Mouse (Mus musculus) granulocyte monocyte progenitor cell, adult 5-6 weeks (primary cell): ENCODE results near the gene Hs3st4. TPM values are rescaled to one million over a fixed set of nuclear protein-coding genes. Genes with fewer than 3 reads are reported as not detected.

Experiments
- ATAC-seq: replicated peaks from 2 replicates; pipeline ENCODE4 v1.8.0; 2016; ENCODE audit warnings: mild to moderate bottlenecking, moderate TSS enrichment, inconsistent platforms; ENCODE audit not compliant: poor library complexity, severe bottlenecking
- total RNA-seq, 2 experiments: library from RNA; stranded (forward) in 1 of 2; stranded (reverse) in 1 of 2; fragments of 200-712, 200-1000 nt in 1 of 2; fragments of >200 nt in 1 of 2; fragmentation: Nextera tagmentation in 1 of 2; gene quantifications; 2 replicates each; pipeline ENCODE4 v1.2.3; 2014 to 2017

Hs3st4 gene
- total RNA-seq, 2 experiments from 2014 or later: not detected

GRCm38 (mm10) chr7:124319451-124319850 lies 336.8 kb downstream of the Hs3st4 start:
- no peak for ATAC-seq

GRCm38 (mm10) chr7:124335635-124336034 lies 353.0 kb downstream of the Hs3st4 start:
- ATAC-seq: no peak

GRCm38 (mm10) chr7:124341510-124341909 lies 358.8 kb downstream of the Hs3st4 start:
- no peak for ATAC-seq

- ATAC-seq: no peak
Observed at GRCm38 (mm10) chr7:124347218-124348017, 364.7 kb downstream of the Hs3st4 start.

- no peak for ATAC-seq
Observed at GRCm38 (mm10) chr7:124354035-124354434, 371.4 kb downstream of the Hs3st4 start.

GRCm38 (mm10) chr7:124358068-124358467 lies 375.4 kb downstream of the Hs3st4 start:
- no peak for ATAC-seq

GRCm38 (mm10) chr7:124359836-124360235 lies 377.2 kb downstream of the Hs3st4 start:
- ATAC-seq: no peak

GRCm38 (mm10) chr7:124372297-124372696 lies 389.6 kb downstream of the Hs3st4 start:
- no peak for ATAC-seq

- ATAC-seq: no peak
Observed at GRCm38 (mm10) chr7:124372697-124373096, 390.0 kb downstream of the Hs3st4 start.

GRCm38 (mm10) chr7:124383489-124383888 lies 400.8 kb downstream of the Hs3st4 start:
- ATAC-seq: no peak

- ATAC-seq: no peak
Observed at GRCm38 (mm10) chr7:124399184-124399583, 416.5 kb downstream of the Hs3st4 start.

- ATAC-seq: no peak
Observed at GRCm38 (mm10) chr7:124426951-124427350, 444.3 kb downstream of the Hs3st4 start.
